ENCODE assay signal across 8 mouse cellular contexts in the genomic region with DNA sequence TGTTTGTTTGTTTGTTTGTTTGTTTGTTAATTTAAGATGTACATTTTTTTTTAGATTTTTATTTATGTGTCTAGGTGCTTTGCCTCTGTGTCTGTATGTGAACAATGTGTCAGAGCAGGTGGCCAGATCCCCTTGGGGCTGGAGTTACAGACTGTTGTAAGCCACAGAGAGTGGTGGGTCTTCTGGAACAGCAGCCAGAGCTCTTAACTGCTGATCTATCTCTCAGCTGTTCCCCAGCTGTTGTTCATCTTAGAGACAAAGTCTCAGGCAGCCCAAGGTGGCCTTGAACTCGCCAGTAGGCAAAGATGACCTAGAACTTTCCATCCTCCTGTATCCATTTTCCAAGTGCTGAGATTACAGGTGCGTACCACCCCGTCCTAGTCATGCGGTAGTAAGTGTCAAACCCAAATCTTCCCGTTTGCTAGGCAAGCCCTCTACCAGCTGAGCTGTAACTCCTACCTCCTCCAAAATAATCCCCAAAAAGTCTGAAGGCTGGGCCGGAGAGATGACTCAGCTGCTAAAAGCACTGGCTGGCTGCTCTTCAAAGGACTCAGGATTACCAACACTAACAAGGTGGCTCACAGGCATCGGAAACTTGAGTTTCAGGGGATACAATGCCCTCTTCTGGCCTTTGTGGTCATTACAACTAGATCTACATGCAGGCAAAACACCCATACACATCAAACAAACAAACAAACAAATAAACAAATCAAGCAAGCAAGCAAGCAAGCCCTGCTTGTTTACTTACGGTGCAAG. TPM values are rescaled to one million over a fixed set of nuclear protein-coding genes. Genes with fewer than 3 reads are reported as not detected.
DNase-seq lines count a peak whose midpoint lies in the region; TF ChIP-seq lines count a peak whose summit lies in the region.

No protein-coding gene starts in this region.

- no peaks in the 10 kb centered on the region for H3K79me2 ChIP-seq in myocyte (ENCODE audit: control insufficient read depth, insufficient read depth)

- TF ChIP-seq CTCF in testis, adult 2 months (IDR thresholded peaks at IDR 0.05; ENCODE audit: control insufficient read depth, insufficient read depth, insufficient replicate concordance, low read depth, low read length): peak; percentile 14; the same call in 1 of the 2 replicates
- TF ChIP-seq CTCF in cortical plate, adult 2 months (IDR thresholded peaks at IDR 0.05; ENCODE audit: extremely low read depth, insufficient read depth, low read length): peak; percentile 80
- peak; percentile 81 for TF ChIP-seq CTCF in left cerebral cortex, adult 2 months (IDR thresholded peaks at IDR 0.05)

- no peaks in the 10 kb centered on the region for H3K36me3 ChIP-seq in testis, adult 2 months (ENCODE audit: control insufficient read depth, insufficient read depth, low read length)
- no peaks in the 10 kb centered on the region for H3K36me3 ChIP-seq in myocyte (ENCODE audit: control insufficient read depth, insufficient read depth)

- no peak overlapping the region for H3K4me2 ChIP-seq in myocyte (ENCODE audit: low read depth)

- no peak overlapping the region for H3K4me3 ChIP-seq in testis, adult 2 months (ENCODE audit: control insufficient read depth, low read depth, low read length)
- no peak overlapping the region for H3K4me3 ChIP-seq in cortical plate, adult 2 months (ENCODE audit: insufficient read depth, low read length)
- H3K4me3 ChIP-seq in left cerebral cortex, adult 2 months: no peak overlapping the region
- H3K4me3 ChIP-seq in myocyte: no peak overlapping the region

- no peaks in the 10 kb centered on the region for H3K27me3 ChIP-seq in testis, adult 2 months (ENCODE audit: control insufficient read depth, insufficient read depth, low read length)
- H3K27me3 ChIP-seq in myocyte (ENCODE audit: control insufficient read depth, insufficient read depth, insufficient read length): peaks cover 26% of the 10 kb centered on the region

- DNase-seq in testis, postnatal 14 days (ENCODE audit: low spot score): no peak
- peak; percentile 80 for DNase-seq in adipocyte (ENCODE audit: low spot score)
- DNase-seq in heart, postnatal 14 days: peak; percentile 53 to 82
- DNase-seq in left cerebral cortex, adult 2 months (ENCODE audit: extremely low spot score in 1 of 2, low spot score in 2 of 2): peak; percentile 54 to 62
- DNase-seq in thymus, postnatal 10 days (ENCODE audit: low spot score in 2 of 2): peak; percentile 39 to 76

- H3ac ChIP-seq in myocyte (ENCODE audit: control insufficient read depth, insufficient read length): no peak overlapping the region

- H3K27ac ChIP-seq in testis, adult 2 months (ENCODE audit: control insufficient read depth, insufficient read depth, low read depth, low read length): no peak overlapping the region
- H3K27ac ChIP-seq in cortical plate, adult 2 months (ENCODE audit: insufficient read depth, low read length): no peak overlapping the region
- H3K27ac ChIP-seq in left cerebral cortex, adult 2 months: no peak overlapping the region

- no peak for TF ChIP-seq POLR2A in testis, adult 2 months (IDR thresholded peaks at IDR 0.05; ENCODE audit: control insufficient read depth, low read depth, low read length)
- TF ChIP-seq POLR2A in cortical plate, adult 2 months (IDR thresholded peaks at IDR 0.05; ENCODE audit: extremely low read depth, insufficient read depth, low read length): no peak
- no peak for TF ChIP-seq POLR2A in myocyte (IDR thresholded peaks at IDR 0.05; ENCODE audit: insufficient read length, low read depth)

- H3K4me1 ChIP-seq in testis, adult 2 months (ENCODE audit: control insufficient read depth, insufficient read depth, low read length): no peaks in the 10 kb centered on the region
- H3K4me1 ChIP-seq in cortical plate, adult 2 months (ENCODE audit: control insufficient read depth, insufficient read depth, low read length): 0 out of 2 replicates have a peak, but pooled peaks cover 3% of the 10 kb centered on the region

- intact Hi-C loops in heart, postnatal 14 days (cut with DNase I): loop anchor here (1.0 kb wide), 1 partner anchor 48 kb away; no protein-coding TSS in a partner anchor
- intact Hi-C loops in left cerebral cortex, adult 2 months (cut with DNase I): loop anchor here (1.0 kb wide), 1 partner anchor 48 kb away; no protein-coding TSS in a partner anchor

TF ChIP-seq in myocyte, 11 proteins besides CTCF, POLR2A, EP300 and RAD21:
- TF ChIP-seq POLR2AphosphoS2 (IDR thresholded peaks at IDR 0.05; ENCODE audit: insufficient read length, low read depth): no peak
- peak in 2 of 3 experiments; percentile 60 to 75 for TF ChIP-seq MYOD1 (IDR thresholded peaks at IDR 0.05; ENCODE audit: control insufficient read depth in 1 of 3, insufficient read length in 2 of 3, low read depth in 2 of 3)
- TF ChIP-seq TCF3 (IDR thresholded peaks at IDR 0.05; ENCODE audit: insufficient read length, low read depth): peak; percentile 15
- TF ChIP-seq TCF12 (IDR thresholded peaks at IDR 0.05; ENCODE audit: insufficient read depth, poor library complexity, severe bottlenecking): peak; percentile 38
- TF ChIP-seq MYOG (IDR thresholded peaks at IDR 0.05; ENCODE audit: control insufficient read depth in 1 of 3, insufficient read depth in 1 of 3, insufficient read length in 2 of 3, low read depth in 2 of 3): peak; percentile 22 to 69 (median 29)
TF ChIP-seq in myocyte: peak in this region for 4.

RNA-seq across cellular contexts. Expression of gene Stau1, which starts 8.2 kb away (rescaled TPM):
- polyA plus RNA-seq in testis, adult 2 months (2012; rRNA removed): 20.9 and 21.7 TPM in 2 replicates
- 52.1 and 54.4 TPM in 2 replicates for polyA plus RNA-seq in cortical plate, adult 2 months (2012; rRNA removed)
- 10 to 100 TPM; 42.1 to 47.2 TPM for total RNA-seq in heart, postnatal 14 days (2021)
- 10 to 100 TPM; 73.3 to 77.4 TPM for total RNA-seq in left cerebral cortex, adult 2 months (2021)
- polyA plus RNA-seq in myocyte (2012; fragmentation: generic; extraction: Trizol): 65.4 TPM

RNA-seq across cellular contexts. Expression of gene Ddx27, which starts 10.7 kb away (rescaled TPM):
- polyA plus RNA-seq in testis, adult 2 months (2012; rRNA removed): 17.5 and 19.1 TPM in 2 replicates
- polyA plus RNA-seq in cortical plate, adult 2 months (2012; rRNA removed): 34.9 and 35.6 TPM in 2 replicates
- total RNA-seq in heart, postnatal 14 days (2021): 10 to 100 TPM; 12.3 to 13.7 TPM
- 10 to 100 TPM; 34.6 to 35.5 TPM for total RNA-seq in left cerebral cortex, adult 2 months (2021)
- polyA plus RNA-seq in myocyte (2012; fragmentation: generic; extraction: Trizol): 46.9 TPM

RNA-seq across cellular contexts. Expression of gene Znfx1, which starts 58.5 kb away (rescaled TPM):
- 42.7 and 43.3 TPM in 2 replicates for polyA plus RNA-seq in testis, adult 2 months (2012; rRNA removed)
- polyA plus RNA-seq in cortical plate, adult 2 months (2012; rRNA removed): 35.1 and 37.1 TPM in 2 replicates
- total RNA-seq in heart, postnatal 14 days (2021): 10 to 100 TPM; 32.1 to 36.1 TPM
- 10 to 100 TPM; 76.7 to 80.7 TPM for total RNA-seq in left cerebral cortex, adult 2 months (2021)
- 23.3 TPM for polyA plus RNA-seq in myocyte (2012; fragmentation: generic; extraction: Trizol)

Comparison
In these comparisons a context has a peak if more than half of its experiments do, and no peak if none do; other contexts are left out.
1. CTCF ChIP-seq: peak in every context shown above with its lines; median percentile 81 in left cerebral cortex, adult 2 months; 80 in cortical plate, adult 2 months; 14 in testis, adult 2 months.